Mouse (Mus musculus) heart, embryonic 10.5 days (tissue): ENCODE measurements around the gene Nudt2. TPM values are rescaled to one million over a fixed set of nuclear protein-coding genes. Genes with fewer than 3 reads are reported as not detected.
"Not testable (repeated sequence)": the region's sequence is repeated elsewhere in the genome, so short reads cannot be mapped to it uniquely, and the experiment has no call there.

ENCODE experiments used
- DNase-seq: peaks from one replicate; pipeline ENCODE4 v3.0.0-alpha.2; 2017; ENCODE audit warnings: low spot score
- H3K27ac ChIP-seq: fragments of 300-500 bp; sonication (generic); 2 replicates; pipeline ENCODE4 v1.5.1; 2016; ENCODE audit warnings: mild to moderate bottlenecking
- H3K27me3 ChIP-seq: fragments of 300-500 bp; sonication (generic); 2 replicates; pipeline ENCODE4 v1.6.1; 2016; ENCODE audit warnings: mild to moderate bottlenecking; ENCODE audit not compliant: poor library complexity, insufficient read depth, severe bottlenecking
- H3K36me3 ChIP-seq: fragments of 300-500 bp; sonication (generic); 2 replicates; pipeline ENCODE4 v1.6.1; 2016; ENCODE audit warnings: mild to moderate bottlenecking, moderate library complexity
- H3K4me1 ChIP-seq: fragments of 300-500 bp; sonication (generic); 2 replicates; pipeline ENCODE4 v1.6.1; 2016; ENCODE audit warnings: mild to moderate bottlenecking
- H3K4me3 ChIP-seq: fragments of 300-500 bp; sonication (generic); 2 replicates; pipeline ENCODE4 v1.5.1; 2016; ENCODE audit warnings: mild to moderate bottlenecking, moderate library complexity
- H3K9me3 ChIP-seq: fragments of 300-500 bp; sonication (generic); 2 replicates; pipeline ENCODE4 v1.6.1; 2016; ENCODE audit warnings: mild to moderate bottlenecking, moderate library complexity
- WGBS: fragments of 180-500 bp; shearing (Covaris S2); methylation state at CpG from one replicate; pipeline ENCODE4 v1.1.7; 2016; 5-methylcytosine and 5-hydroxymethylcytosine counted together
- polyA plus RNA-seq: library from polyadenylated mRNA; unstranded; fragments of >200 nt; fragmentation: Nextera tagmentation; extraction: Ambion mirVana; gene quantifications from 2 replicates; pipeline ENCODE4 v1.2.1, GENCODE M21; 2016

Nudt2 gene
- polyA plus RNA-seq = 48.1 and 56.6 TPM in 2 replicates

GRCm38 (mm10) chr4:41464345-41465286 is at the start of gene Nudt2, which contains the start of gene Kif24:
Nudt2 (plus strand) TSS chr4:41465151.
Kif24 (minus strand) TSS chr4:41464887.
- Histone ChIP-seq H3K36me3 (0 out of 2 replicates have a peak, but pooled peaks cover 2% of the 10 kb centered on the region), H3K27me3 (no peaks in the 10 kb centered on the region), H3K4me3 (peak within 1 kb of the TSS; percentile 68), H3K4me1 (0 out of 2 replicates have a peak, but pooled peaks cover 8% of the 10 kb centered on the region), H3K27ac (peak within 1 kb of the TSS; percentile 92), H3K9me3 (no peaks in the 10 kb centered on the region)
- peak; percentile 100 for DNase-seq
- under 1% methylated on average over 70 of the region's 70 CpGs for WGBS

GRCm38 (mm10) chr4:41416966-41417365 is 48.0 kb upstream of the Nudt2 start:
- Histone ChIP-seq H3K27me3 (no peaks in the 10 kb centered on the region), H3K4me3 (no peak overlapping the region), H3K4me1 (no peaks in the 10 kb centered on the region), H3K27ac (no peak overlapping the region), H3K36me3 (peaks cover 6% of the 10 kb centered on the region; the same call in 1 of the 2 replicates), H3K9me3 (no peaks in the 10 kb centered on the region)
- DNase-seq = no peak

- H3K9me3 ChIP-seq = no peaks in the 10 kb centered on the region
- 86% methylated on average over 5 of the region's 5 CpGs for WGBS
- no peak overlapping the region for H3K27ac ChIP-seq
- no peak overlapping the region for H3K4me3 ChIP-seq
- H3K4me1 ChIP-seq = no peaks in the 10 kb centered on the region
- no peaks in the 10 kb centered on the region for H3K36me3 ChIP-seq
- H3K27me3 ChIP-seq = no peaks in the 10 kb centered on the region
- DNase-seq = no peak
Measured at GRCm38 (mm10) chr4:41438931-41439330, 26.0 kb upstream of the Nudt2 start.

DNA sequence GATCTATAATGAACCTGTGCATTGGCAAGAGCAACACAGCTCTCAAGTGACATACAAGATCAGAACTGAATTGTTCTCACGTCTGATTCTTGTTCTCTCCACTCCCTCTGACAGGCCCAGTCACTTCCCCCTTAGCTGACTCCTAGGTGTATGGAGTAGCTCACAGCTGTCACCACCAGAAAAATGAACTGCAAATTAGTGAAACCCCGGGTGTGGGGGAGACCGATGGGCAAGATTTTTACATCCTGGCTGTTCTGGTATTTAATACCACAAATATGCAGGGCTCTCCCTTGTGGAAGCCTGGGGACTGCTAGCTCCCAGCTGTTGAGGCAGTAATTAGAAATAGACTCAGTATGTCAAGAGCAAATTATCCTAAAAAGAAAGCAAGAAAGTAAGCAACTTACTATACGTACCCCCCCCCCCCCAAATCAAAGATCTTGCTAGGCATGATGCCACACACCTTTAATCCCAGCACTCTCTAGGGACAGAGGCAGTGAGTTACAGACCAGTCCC is 22.1 kb upstream of the Nudt2 start:
- peak; percentile 77 for DNase-seq
- WGBS = 49% methylated on average over 4 of the region's 4 CpGs
- Histone ChIP-seq H3K9me3 (no peaks in the 10 kb centered on the region), H3K4me3 (no peak overlapping the region), H3K27ac (no peak overlapping the region), H3K4me1 (no peaks in the 10 kb centered on the region), H3K36me3 (peaks cover 5% of the 10 kb centered on the region; the same call in 1 of the 2 replicates), H3K27me3 (no peaks in the 10 kb centered on the region)

DNA sequence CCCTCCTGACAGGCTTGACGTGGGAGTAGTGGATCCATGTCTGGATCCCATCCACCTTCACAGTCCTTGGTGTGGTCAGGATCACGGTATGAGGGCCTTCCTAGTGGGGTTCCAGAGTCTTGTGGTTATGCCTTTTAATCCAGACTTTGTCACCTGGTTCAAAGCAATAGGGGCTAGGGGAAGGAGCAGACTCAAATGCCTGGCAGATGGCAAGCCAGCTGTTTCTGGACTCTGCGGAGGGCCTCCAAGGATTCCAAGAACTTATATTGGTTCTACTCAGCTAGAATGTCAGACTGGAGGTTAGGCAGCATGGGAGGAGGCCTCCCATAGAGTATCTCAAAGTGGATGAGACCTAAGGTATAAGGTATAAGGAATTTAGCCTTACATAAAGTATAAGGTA is 17.4 kb upstream of the Nudt2 start:
- Histone ChIP-seq H3K4me3 (no peak overlapping the region), H3K9me3 (no peaks in the 10 kb centered on the region), H3K27ac (no peak overlapping the region), H3K27me3 (no peaks in the 10 kb centered on the region), H3K36me3 (peaks cover 12% of the 10 kb centered on the region; the same call in 1 of the 2 replicates), H3K4me1 (peaks cover 6% of the 10 kb centered on the region; the same call in 1 of the 2 replicates)
- 96% methylated on average over 3 of the region's 3 CpGs for WGBS
- DNase-seq = no peak

DNA sequence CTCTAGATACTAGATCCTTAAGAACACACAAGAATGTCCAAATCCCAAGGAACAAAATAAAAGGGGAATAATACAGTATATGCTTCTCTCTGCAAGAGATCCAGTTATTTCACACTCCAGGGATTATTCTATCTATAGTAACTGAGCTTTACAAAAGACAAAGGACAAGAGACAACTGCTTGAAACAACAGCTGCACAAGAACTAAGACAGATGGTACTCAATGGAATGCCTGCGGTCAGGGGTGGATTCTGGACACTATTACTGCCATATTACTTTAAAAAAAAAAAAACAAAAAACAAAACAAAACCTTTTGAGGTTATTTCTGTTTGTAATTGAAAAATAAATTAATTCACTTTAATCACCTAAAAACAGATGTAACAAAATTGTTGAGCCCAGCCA is 4.3 kb upstream of the Nudt2 start:
- WGBS = 100% methylated on average over 1 of the region's 1 CpGs
- DNase-seq = no peak
- H3K36me3 ChIP-seq = 0 out of 2 replicates have a peak, but pooled peaks cover 2% of the 10 kb centered on the region
- no peak overlapping the region for H3K4me3 ChIP-seq
- 0 out of 2 replicates have a peak, but pooled peaks cover 6% of the 10 kb centered on the region for H3K4me1 ChIP-seq
- no peaks in the 10 kb centered on the region for H3K27me3 ChIP-seq
- H3K9me3 ChIP-seq = no peaks in the 10 kb centered on the region
- H3K27ac ChIP-seq = no peak overlapping the region

DNA sequence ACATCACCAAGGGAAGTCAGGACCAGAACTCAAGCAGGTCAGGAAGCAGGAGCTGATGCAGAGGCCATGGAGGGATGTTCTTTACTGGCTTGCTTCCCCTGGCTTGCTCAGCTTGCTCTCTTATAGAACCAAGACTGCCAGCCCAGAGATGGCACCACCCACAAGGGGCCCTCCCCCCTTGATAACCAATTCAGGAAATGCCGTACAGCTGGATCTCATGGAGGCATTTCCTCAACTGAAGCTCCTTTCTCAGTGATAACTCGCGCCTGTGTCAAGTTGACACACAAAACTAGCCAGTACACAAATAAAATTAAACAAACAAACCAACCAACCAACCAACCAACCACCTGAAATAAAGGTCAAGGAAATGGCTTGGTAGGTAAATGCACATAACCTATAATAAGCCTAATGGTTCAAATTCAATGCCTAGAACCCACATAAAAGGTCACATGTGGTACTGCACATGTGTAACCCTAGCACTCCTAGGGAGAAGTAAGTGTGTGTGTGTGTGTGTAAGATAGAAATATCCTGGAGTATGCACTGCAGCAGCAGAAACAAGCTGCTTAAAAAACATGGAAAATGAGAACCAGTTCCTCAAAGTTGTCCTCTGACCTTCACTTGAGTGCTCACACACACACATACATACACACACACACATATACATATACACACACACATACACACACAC is 1.8 kb upstream of the Nudt2 start:
- not testable (repeated sequence) for H3K4me1 ChIP-seq, H3K27ac ChIP-seq, H3K36me3 ChIP-seq, H3K27me3 ChIP-seq, H3K9me3 ChIP-seq, DNase-seq
- H3K4me3 ChIP-seq = peak overlapping the region; percentile 68
- 57% methylated on average over 3 of the region's 3 CpGs for WGBS

GRCm38 (mm10) chr4:41465287-41465665 is 325 bp downstream of the Nudt2 start:
- 5% methylated on average over 17 of the region's 17 CpGs for WGBS
- H3K27ac ChIP-seq = peak overlapping the region; percentile 92
- 0 out of 2 replicates have a peak, but pooled peaks cover 2% of the 10 kb centered on the region for H3K36me3 ChIP-seq
- 0 out of 2 replicates have a peak, but pooled peaks cover 8% of the 10 kb centered on the region for H3K4me1 ChIP-seq
- no peak for DNase-seq
- peak overlapping the region; percentile 68 for H3K4me3 ChIP-seq
- no peaks in the 10 kb centered on the region for H3K9me3 ChIP-seq
- H3K27me3 ChIP-seq = no peaks in the 10 kb centered on the region

- no peak for DNase-seq
- Histone ChIP-seq H3K4me1 (0 out of 2 replicates have a peak, but pooled peaks cover 5% of the 10 kb centered on the region), H3K27ac (no peak overlapping the region), H3K36me3 (no peaks in the 10 kb centered on the region), H3K27me3 (no peaks in the 10 kb centered on the region), H3K9me3 (no peaks in the 10 kb centered on the region), H3K4me3 (no peak overlapping the region)
- WGBS = 60% methylated on average over 17 of the region's 17 CpGs
Measured at GRCm38 (mm10) chr4:41468396-41469080, 3.6 kb downstream of the Nudt2 start.

- H3K4me1 ChIP-seq = 0 out of 2 replicates have a peak, but pooled peaks cover 5% of the 10 kb centered on the region
- 81% methylated on average over 10 of the region's 10 CpGs for WGBS
- H3K27ac ChIP-seq = no peak overlapping the region
- no peak overlapping the region for H3K4me3 ChIP-seq
- H3K36me3 ChIP-seq = no peaks in the 10 kb centered on the region
- no peaks in the 10 kb centered on the region for H3K9me3 ChIP-seq
- no peak for DNase-seq
- no peaks in the 10 kb centered on the region for H3K27me3 ChIP-seq
Measured at GRCm38 (mm10) chr4:41469199-41469598, 4.2 kb downstream of the Nudt2 start.

GRCm38 (mm10) chr4:41470051-41470683 is 5.2 kb downstream of the Nudt2 start:
- Histone ChIP-seq H3K4me3 (no peak overlapping the region), H3K27me3 (no peaks in the 10 kb centered on the region), H3K36me3 (no peaks in the 10 kb centered on the region), H3K27ac (no peak overlapping the region), H3K9me3 (no peaks in the 10 kb centered on the region), H3K4me1 (peaks cover 5% of the 10 kb centered on the region; the same call in 1 of the 2 replicates)
- no peak for DNase-seq
- WGBS = 56% methylated on average over 7 of the region's 7 CpGs
